Mouse (Mus musculus) neural tube, embryonic 15.5 days (tissue): Measurements from ENCODE around the gene Atg4c. TPM values are rescaled to one million over a fixed set of nuclear protein-coding genes. Genes with fewer than 3 reads are reported as not detected.

Experiments used
- ATAC-seq: fragments of 200-750 bp; cut with Nextera tagmentation; 2 replicates; pipeline ENCODE4 v1.8.0; 2017; ENCODE audit warnings: mild to moderate bottlenecking, moderate TSS enrichment, moderate library complexity; ENCODE audit not compliant: low FRiP score
- H3K27ac ChIP-seq: fragments of 300-500 bp; sonication (generic); replicated peaks from 2 replicates; pipeline ENCODE4 v1.5.1; 2015; ENCODE audit warnings: mild to moderate bottlenecking, inconsistent platforms
- H3K27me3 ChIP-seq: fragments of 300-500 bp; sonication (generic); replicated peaks from 2 replicates; pipeline ENCODE4 v1.6.1; 2015; ENCODE audit warnings: inconsistent platforms
- H3K36me3 ChIP-seq: fragments of 300-500 bp; sonication (generic); 2 replicates; pipeline ENCODE4 v1.6.1; 2015; ENCODE audit warnings: inconsistent platforms
- H3K4me1 ChIP-seq: fragments of 300-500 bp; sonication (generic); 2 replicates; pipeline ENCODE4 v1.6.1; 2015; ENCODE audit warnings: inconsistent platforms
- H3K4me2 ChIP-seq: fragments of 300-500 bp; sonication (generic); 2 replicates; pipeline ENCODE4 v1.6.1; 2015; ENCODE audit warnings: inconsistent platforms, mild to moderate bottlenecking, moderate library complexity
- H3K4me3 ChIP-seq: fragments of 300-500 bp; sonication (generic); replicated peaks from 2 replicates; pipeline ENCODE4 v1.5.1; 2015; ENCODE audit warnings: mild to moderate bottlenecking, inconsistent platforms
- H3K9ac ChIP-seq: fragments of 300-500 bp; sonication (generic); replicated peaks from 2 replicates; pipeline ENCODE4 v1.6.1; 2015; ENCODE audit warnings: mild to moderate bottlenecking, inconsistent platforms
- H3K9me3 ChIP-seq: fragments of 300-500 bp; sonication (generic); replicated peaks from 2 replicates; pipeline ENCODE4 v1.6.1; 2016; ENCODE audit warnings: inconsistent platforms
- WGBS: fragments of 180-500 bp; shearing (Covaris S2); methylation state at CpG from one replicate; pipeline ENCODE4 v1.1.7; 2015; ENCODE audit warnings: mixed read lengths; 5-methylcytosine and 5-hydroxymethylcytosine counted together
- polyA plus RNA-seq: library from polyadenylated mRNA; unstranded; fragments of >200 nt; fragmentation: Nextera tagmentation; extraction: Ambion mirVana; gene quantifications from 2 replicates; pipeline ENCODE4 v1.2.1, GENCODE M21; 2015

The Atg4c gene
- 17.9 and 18.8 TPM in 2 replicates for polyA plus RNA-seq

GRCm38 (mm10) chr4:99193810-99194582 lies at the start of gene Atg4c:
TSS of gene Atg4c (plus strand) at chr4:99193934.
- WGBS, result under 1% methylated on average over 50 of the region's 50 CpGs

DNA sequence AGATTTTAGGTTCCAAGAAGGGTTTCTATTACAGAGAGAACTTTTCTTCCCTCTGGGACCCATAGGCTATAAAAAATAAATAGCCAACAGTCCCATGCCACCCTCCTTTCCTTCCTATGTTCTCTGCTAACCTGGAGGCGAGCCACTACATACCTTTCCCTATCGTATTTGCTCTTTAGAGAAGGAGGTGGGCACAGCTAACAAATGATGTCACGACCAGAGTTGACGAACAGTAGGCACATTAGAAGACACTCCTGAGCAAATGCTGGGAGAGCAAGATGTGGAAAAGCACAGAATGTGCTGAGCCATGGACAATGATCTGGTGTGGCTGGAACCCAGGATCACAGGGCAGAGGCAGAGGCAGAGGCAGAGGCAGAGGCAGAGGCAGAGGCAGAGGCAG lies 42.3 kb upstream of the Atg4c start:
- H3K36me3 ChIP-seq, result no peaks in the 10 kb centered on the region
- H3K27me3 ChIP-seq, result no peaks in the 10 kb centered on the region; the same call in 1 of the 2 replicates
- H3K9me3 ChIP-seq, result no peaks in the 10 kb centered on the region
- H3K4me3 ChIP-seq, result no peak overlapping the region
- no peak overlapping the region for H3K9ac ChIP-seq
- ATAC-seq, result no peak
- H3K27ac ChIP-seq, result no peak overlapping the region
- 94% methylated on average over 4 of the region's 4 CpGs for WGBS
- H3K4me2 ChIP-seq, result no peak overlapping the region
- no peaks in the 10 kb centered on the region for H3K4me1 ChIP-seq

More at GRCm38 (mm10) chr4:99193810-99194582, at the start of gene Atg4c:
- peak; percentile 96 for ATAC-seq
- H3K4me1 ChIP-seq, result peaks cover 17% of the 10 kb centered on the region
- no peaks in the 10 kb centered on the region for H3K27me3 ChIP-seq
- no peaks in the 10 kb centered on the region for H3K9me3 ChIP-seq
- peak within 1 kb of the TSS; percentile 66 for H3K4me2 ChIP-seq
- no peaks in the 10 kb centered on the region for H3K36me3 ChIP-seq
- peak within 1 kb of the TSS; percentile 89 for H3K9ac ChIP-seq
- H3K27ac ChIP-seq, result peak within 1 kb of the TSS; percentile 98
- H3K4me3 ChIP-seq, result peak within 1 kb of the TSS; percentile 78

DNA sequence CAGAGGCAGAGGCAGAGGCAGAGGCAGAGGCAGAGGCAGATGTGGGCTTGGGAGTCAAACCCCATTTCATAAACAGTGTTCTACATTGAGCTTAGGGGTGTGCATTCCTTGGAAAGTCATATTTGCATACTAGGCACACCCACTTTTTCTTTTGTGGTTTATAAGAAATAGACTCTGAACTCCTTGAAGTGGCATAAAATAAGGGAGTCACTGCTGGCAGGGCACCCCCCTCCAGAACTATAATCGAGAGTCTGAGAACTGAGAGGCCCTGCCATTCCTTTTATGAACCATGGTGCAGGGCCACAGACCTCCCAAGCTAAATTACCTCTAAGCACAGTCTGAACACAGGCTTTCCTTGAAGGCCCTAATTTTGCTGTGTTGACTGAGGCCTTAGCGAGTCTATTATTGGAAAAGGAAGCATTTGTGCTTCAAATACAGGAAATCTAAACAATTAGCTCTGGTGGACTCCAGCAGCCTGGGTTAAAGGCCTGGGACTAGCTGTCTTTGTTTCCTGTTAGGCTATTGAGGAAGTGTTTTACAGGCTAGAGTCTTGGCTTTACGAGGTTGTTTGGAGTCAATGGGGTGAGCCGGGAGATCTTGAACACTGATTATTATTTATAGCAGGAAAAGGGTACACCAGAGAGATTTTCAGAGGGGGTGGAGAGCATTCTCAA lies 41.7 kb upstream of the Atg4c start:
- H3K27ac ChIP-seq, result no peak overlapping the region
- H3K4me3 ChIP-seq, result no peak overlapping the region
- no peak overlapping the region for H3K9ac ChIP-seq
- H3K4me2 ChIP-seq, result no peak overlapping the region
- WGBS, result 12% methylated on average over 4 of the region's 4 CpGs
- no peaks in the 10 kb centered on the region for H3K36me3 ChIP-seq
- no peaks in the 10 kb centered on the region; the same call in 1 of the 2 replicates for H3K27me3 ChIP-seq
- no peak for ATAC-seq
- H3K4me1 ChIP-seq, result no peaks in the 10 kb centered on the region
- no peaks in the 10 kb centered on the region for H3K9me3 ChIP-seq

DNA sequence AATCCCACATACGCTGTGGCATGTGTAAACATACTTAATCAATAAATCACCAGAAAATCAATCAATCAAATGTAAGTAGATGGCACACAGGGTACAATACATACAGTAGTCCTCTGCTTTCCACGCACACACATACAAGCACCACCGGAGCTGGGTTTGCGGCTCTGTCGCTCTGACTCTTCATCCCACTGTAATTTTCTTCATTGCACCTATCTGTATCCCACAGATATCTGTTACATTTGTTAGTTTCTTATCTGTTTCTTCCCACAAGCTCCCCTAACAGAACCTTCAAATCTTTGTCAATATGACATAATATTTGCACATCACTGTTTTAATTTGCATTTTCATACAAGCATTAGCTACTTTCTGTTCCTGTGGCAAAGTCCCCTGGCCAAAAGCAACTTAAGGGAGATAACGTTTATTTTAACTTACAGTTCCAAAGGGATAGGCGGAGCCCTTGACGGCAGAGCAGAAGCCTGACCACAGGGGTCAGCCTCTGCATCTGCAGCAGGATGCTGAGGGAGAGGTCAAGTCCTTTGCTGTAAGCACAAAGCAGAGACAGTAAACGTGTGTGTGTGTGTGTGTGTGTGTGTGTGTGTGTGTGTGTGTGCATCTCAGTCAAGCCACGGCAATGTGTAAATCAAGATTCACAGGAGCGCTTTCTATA lies 37.0 kb upstream of the Atg4c start:
- WGBS, result 69% methylated on average over 11 of the region's 11 CpGs
- no peak overlapping the region for H3K27ac ChIP-seq
- no peak overlapping the region for H3K4me2 ChIP-seq
- peaks cover 5% of the 10 kb centered on the region for H3K4me1 ChIP-seq
- H3K36me3 ChIP-seq, result no peaks in the 10 kb centered on the region
- peaks cover under 1% of the 10 kb centered on the region for H3K27me3 ChIP-seq
- H3K4me3 ChIP-seq, result no peak overlapping the region
- no peaks in the 10 kb centered on the region for H3K9me3 ChIP-seq
- ATAC-seq, result no peak
- no peak overlapping the region for H3K9ac ChIP-seq

GRCm38 (mm10) chr4:99158495-99158894 lies 35.2 kb upstream of the Atg4c start:
- H3K9me3 ChIP-seq, result no peaks in the 10 kb centered on the region
- no peaks in the 10 kb centered on the region for H3K36me3 ChIP-seq
- no peak for ATAC-seq
- H3K9ac ChIP-seq, result no peak overlapping the region
- peaks cover 9% of the 10 kb centered on the region for H3K4me1 ChIP-seq
- H3K4me2 ChIP-seq, result no peak overlapping the region
- no peak overlapping the region for H3K27ac ChIP-seq
- H3K27me3 ChIP-seq, result peaks cover 8% of the 10 kb centered on the region
- no peak overlapping the region for H3K4me3 ChIP-seq
- WGBS, result 86% methylated on average over 5 of the region's 5 CpGs

- peaks cover 8% of the 10 kb centered on the region for H3K27me3 ChIP-seq
- no peak overlapping the region for H3K27ac ChIP-seq
- no peak for ATAC-seq
- H3K4me1 ChIP-seq, result peaks cover 9% of the 10 kb centered on the region
- H3K4me2 ChIP-seq, result no peak overlapping the region
- H3K9me3 ChIP-seq, result no peaks in the 10 kb centered on the region
- 4% methylated on average over 2 of the region's 3 CpGs for WGBS
- H3K4me3 ChIP-seq, result no peak overlapping the region
- H3K36me3 ChIP-seq, result no peaks in the 10 kb centered on the region
- H3K9ac ChIP-seq, result no peak overlapping the region
Observed at GRCm38 (mm10) chr4:99160414-99160813, 33.3 kb upstream of the Atg4c start.

DNA sequence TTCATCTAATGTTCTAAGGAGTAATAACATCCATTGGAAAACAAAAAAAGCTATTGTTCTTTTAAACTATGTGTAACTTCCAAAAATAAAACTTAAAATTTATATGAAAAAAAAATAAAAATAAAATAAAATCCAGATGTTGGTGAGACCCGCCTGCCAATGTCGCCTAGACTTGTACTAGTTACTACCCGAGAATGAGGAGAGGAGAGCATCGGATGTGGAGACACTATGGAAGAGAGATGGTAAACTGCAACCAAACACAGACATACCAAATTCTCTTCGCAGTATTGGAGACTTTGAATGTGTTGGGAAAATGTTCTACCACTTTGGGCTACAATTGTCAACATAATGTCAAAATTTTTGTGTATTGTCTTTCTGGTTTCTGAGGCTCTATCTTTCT lies 32.8 kb upstream of the Atg4c start:
- H3K27me3 ChIP-seq, result peaks cover 8% of the 10 kb centered on the region
- H3K9ac ChIP-seq, result no peak overlapping the region
- H3K27ac ChIP-seq, result no peak overlapping the region
- ATAC-seq, result no peak
- H3K36me3 ChIP-seq, result no peaks in the 10 kb centered on the region
- no peak overlapping the region for H3K4me3 ChIP-seq
- peaks cover 9% of the 10 kb centered on the region for H3K4me1 ChIP-seq
- peak overlapping the region; percentile 3; the same call in 1 of the 2 replicates for H3K4me2 ChIP-seq
- H3K9me3 ChIP-seq, result no peaks in the 10 kb centered on the region
- WGBS, result 39% methylated on average over 5 of the region's 5 CpGs

DNA sequence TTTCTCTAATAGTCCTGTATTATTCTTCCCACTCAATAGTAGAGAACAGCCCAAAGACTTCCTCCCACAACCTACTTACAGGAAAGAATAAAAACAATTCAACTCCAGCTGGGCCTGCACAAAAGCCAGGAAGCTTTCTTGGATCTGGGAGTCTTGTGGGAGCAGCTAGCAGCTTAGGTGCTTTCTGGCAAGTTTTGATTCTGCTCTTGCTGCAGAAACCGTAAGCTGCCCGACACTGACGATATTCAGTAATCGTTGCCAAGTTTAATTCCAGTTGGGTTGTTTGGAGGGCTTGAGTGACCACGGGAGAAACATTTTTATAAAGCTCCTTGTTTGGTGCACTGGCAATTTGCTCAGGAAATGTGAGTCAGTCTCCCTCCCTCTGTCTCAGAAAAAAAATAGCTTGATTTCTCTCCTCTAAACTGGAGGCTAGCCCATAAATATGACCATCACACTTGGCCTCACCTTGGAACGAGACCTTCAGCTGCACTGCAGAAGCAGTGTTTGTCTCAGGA lies 32.2 kb upstream of the Atg4c start:
- peaks cover 8% of the 10 kb centered on the region for H3K27me3 ChIP-seq
- no peak overlapping the region for H3K9ac ChIP-seq
- H3K27ac ChIP-seq, result no peak overlapping the region
- H3K4me1 ChIP-seq, result peaks cover 9% of the 10 kb centered on the region
- H3K9me3 ChIP-seq, result no peaks in the 10 kb centered on the region
- WGBS, result 9% methylated on average over 6 of the region's 6 CpGs
- no peak overlapping the region for H3K4me3 ChIP-seq
- no peak for ATAC-seq
- H3K36me3 ChIP-seq, result no peaks in the 10 kb centered on the region
- peak overlapping the region; percentile 3; the same call in 1 of the 2 replicates for H3K4me2 ChIP-seq

DNA sequence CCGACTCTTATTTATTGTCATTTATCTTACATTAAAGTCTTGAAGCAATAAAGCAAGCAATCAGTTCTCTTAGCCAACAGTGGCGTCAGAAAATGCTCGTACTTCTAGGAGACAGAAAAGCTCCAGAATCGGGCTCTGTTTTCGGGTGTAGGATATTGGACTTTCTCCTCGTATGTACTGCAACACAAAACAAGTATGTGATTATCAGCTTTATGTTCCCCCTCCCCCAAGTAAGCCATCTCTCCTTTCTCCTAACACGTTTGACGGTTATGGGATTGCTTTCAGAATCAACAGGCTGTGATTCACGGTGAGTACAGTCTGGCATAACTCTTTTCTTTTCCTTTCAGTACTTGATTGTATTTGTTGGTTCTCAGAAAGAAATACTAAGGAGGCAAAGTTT lies 30.7 kb upstream of the Atg4c start:
- WGBS, result 38% methylated on average over 9 of the region's 9 CpGs
- H3K36me3 ChIP-seq, result no peaks in the 10 kb centered on the region
- no peak overlapping the region for H3K27ac ChIP-seq
- peaks cover 9% of the 10 kb centered on the region for H3K4me1 ChIP-seq
- H3K4me2 ChIP-seq, result no peak overlapping the region
- H3K4me3 ChIP-seq, result no peak overlapping the region
- H3K27me3 ChIP-seq, result peaks cover 8% of the 10 kb centered on the region
- no peak overlapping the region for H3K9ac ChIP-seq
- no peak for ATAC-seq
- no peaks in the 10 kb centered on the region for H3K9me3 ChIP-seq

DNA sequence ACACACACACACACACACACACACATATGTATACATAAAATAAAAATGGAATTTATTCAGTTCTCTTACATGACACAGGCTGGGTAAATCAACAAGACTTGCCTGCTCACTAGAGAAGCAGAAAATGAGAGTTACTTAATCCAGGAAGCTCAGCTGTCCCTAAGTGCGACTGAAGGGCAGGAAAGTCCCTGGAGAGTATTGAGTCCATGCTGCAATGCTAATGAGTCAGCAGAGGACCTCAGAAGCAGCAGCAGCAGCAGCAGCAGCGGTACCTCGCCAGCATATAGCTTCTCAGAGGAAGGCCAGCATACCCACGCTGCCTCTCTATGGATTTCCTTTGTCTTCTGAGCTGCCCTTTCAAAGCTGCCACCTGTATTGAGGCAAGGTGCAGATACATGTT lies 30.2 kb upstream of the Atg4c start:
- peaks cover 9% of the 10 kb centered on the region for H3K4me1 ChIP-seq
- no peak for ATAC-seq

DNA sequence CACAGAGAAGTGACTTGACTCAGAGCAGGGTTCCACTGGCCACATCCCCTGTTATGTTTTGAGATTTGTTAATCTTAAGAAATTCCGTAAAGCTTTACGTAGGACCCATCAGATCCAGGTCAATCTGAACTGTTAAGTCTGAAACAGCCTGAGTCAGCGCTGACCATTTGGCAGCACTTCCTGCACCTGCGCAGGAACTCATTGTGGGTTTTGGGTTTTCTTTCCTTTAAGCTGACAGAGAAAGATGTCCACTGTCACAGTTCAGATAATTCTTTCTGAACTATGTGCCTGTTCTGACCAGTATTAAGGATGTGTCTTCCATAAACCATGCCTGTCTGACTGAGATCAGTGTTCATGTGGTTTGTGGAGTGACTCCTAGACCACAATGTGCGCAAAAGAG lies 24.9 kb upstream of the Atg4c start:
- H3K9ac ChIP-seq, result no peak overlapping the region
- H3K4me3 ChIP-seq, result no peak overlapping the region
- no peaks in the 10 kb centered on the region for H3K4me1 ChIP-seq
- 95% methylated on average over 5 of the region's 5 CpGs for WGBS
- H3K27ac ChIP-seq, result no peak overlapping the region
- H3K9me3 ChIP-seq, result no peaks in the 10 kb centered on the region
- no peak overlapping the region for H3K4me2 ChIP-seq
- ATAC-seq, result no peak
- no peaks in the 10 kb centered on the region for H3K27me3 ChIP-seq
- H3K36me3 ChIP-seq, result no peaks in the 10 kb centered on the region

More for the DNA sequence above, 30.2 kb upstream of the Atg4c start:
- Histone ChIP-seq H3K27ac (no peak overlapping the region), H3K9me3 (no peaks in the 10 kb centered on the region), H3K27me3 (peaks cover 8% of the 10 kb centered on the region), H3K36me3 (no peaks in the 10 kb centered on the region), H3K4me2 (no peak overlapping the region), H3K4me3 (no peak overlapping the region), H3K9ac (no peak overlapping the region)
- 24% methylated on average over 4 of the region's 4 CpGs for WGBS
